Mouse (Mus musculus): ENCODE results near the gene Pgp. TPM values are rescaled to one million over a fixed set of nuclear protein-coding genes. Genes with fewer than 3 reads are reported as not detected.
A peak's percentile ranks its signal among the peaks of the same experiment; 100 is the strongest.
"Not testable (repeated sequence)": the region's sequence is repeated elsewhere in the genome, so short reads cannot be mapped to it uniquely, and the experiment has no call there.

Pgp gene
- total RNA-seq, 4 experiments from 2014 or later, result 55.1 to 60.3 (median 60.2) TPM

DNA sequence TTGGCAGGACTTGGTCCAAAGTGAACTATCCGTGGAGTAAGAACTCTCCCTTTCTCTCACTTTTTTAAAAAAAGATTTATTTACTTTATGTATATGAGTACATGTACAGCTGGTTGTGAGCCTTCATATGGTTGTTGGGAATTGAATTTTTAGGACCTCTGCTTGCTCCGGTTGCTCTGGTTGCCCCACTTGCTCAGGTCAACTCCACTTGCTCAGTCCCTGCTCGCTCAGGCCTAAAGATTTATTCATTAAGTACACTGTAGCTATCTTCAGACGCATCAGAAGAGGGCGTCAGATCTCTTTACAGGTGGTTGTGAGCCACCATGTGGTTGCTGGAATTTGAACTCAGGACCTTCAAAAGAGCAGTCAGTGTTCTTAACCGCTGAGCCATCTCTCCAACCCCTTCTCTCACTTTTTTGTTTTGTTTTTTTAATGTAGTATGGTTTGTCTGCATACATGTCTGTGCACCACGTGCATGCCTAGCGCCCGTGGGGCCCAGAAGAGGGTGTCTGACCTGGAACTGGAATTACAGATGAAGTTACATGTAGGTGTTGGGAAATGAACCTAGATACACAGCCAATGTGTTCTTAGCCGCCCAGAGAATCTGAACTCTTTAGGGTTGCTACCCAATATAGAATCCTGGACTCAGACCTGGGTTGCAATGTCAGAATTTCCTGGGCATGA lies 14.5 kb upstream of the Pgp start:
- not testable (repeated sequence) for DNase-seq (ENCODE audit: low spot score in 2 of 2)

DNA sequence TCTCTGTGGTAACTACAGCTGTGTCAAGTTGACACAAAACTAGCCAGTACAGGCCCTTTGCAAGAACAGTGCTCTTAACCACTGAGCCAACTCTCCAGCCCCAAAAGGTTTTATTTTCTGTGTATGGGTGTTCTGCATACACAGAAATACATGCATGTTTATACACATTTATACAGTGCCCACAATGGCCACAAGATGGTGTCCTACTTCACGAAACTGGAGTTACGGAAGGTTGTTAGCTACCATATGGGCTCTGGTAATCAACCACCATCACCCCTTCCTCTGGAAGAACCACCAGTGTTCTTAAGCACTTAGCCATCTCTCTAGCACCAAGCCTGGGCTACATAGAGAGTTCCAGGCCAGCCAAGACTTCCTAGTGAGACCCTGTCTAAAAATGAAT lies 8.6 kb upstream of the Pgp start:
- no peak for DNase-seq (ENCODE audit: low spot score in 2 of 2)

DNA sequence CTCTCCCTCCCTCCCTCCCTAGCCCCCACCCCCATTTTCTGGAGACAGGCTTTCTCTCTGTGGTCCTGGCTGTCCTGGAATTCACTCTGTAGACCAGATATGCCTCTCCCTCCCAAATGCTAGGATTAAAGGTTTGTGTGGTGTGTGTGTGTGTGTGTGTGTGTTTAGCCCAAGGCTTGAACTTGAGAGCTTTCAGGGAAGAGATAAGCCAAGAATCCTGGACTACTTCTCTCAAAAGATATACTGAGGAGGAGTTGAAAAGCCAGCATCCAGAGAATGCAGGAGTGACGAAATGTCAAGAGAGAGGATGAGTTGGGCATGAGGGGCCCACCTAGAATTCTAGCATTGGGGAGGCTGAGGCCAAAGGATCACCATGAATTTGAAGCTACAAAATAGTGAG lies 7.3 kb upstream of the Pgp start:
- no peak for DNase-seq (ENCODE audit: low spot score in 2 of 2)

DNA sequence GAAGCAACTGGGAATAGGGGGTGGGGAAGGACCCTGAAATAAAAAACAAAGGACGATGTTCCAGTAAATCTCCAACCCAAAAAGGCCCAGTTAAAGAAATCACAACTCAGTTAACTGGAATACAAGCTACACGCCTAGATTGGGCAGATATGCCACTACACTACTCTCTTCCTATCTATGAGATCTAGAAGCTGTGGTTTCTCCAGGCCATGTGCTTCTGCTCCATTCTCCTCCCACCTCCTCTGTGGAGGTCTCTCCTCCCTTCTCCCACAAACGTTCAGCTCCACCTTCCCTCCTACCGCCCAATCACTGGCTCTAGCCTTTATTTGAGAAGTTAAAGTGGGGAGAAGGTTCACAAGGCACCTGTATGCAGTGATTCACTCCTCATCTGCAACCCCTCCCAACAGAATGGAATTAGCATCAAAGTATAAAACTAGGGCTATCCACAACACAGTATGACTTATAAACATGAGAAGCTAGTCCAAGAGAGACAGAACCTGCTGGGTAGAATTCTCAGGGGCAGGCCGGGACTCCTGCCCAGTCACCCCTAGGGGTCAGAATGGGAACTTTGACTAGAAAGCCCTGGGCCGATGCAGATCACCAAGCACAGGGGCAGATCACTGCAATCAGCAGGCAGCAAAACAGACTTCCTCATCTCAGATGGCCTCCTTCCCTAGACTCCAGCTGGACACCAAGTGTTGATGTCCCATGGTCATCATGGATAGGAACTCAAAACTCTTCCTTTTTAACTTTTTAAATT lies 6.6 kb upstream of the Pgp start:
- no peak for DNase-seq (ENCODE audit: low spot score in 2 of 2)

DNA sequence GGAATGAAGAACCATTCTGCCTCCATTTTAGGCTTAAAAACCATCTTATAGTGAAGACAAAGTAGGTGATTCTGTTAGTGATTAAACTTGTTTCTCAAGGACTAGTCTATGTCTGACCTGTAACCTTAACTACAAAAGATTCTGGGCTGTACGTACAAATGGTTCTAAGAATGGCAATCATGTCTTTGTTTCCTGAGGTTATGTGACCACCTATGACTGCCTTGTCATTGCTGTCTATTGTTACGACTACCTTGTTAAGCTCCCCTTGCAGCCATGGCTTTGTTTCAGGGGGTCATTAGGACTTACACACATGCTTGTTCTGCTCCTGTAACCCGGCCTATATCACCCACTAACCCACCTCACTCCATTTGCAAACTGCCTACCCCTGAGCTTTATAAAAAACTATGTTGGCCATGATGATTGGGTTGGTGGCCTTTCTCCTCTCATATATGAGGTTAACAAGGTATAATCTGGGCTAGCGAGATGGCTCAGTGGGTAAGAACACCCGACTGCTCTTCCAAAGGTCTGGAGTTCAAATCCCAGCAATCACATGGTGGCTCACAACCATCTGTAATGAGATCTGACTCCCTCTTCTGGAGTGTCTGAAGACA lies 1.5 kb upstream of the Pgp start:
- DNase-seq (ENCODE audit: low spot score in 2 of 2), result no peak

DNA sequence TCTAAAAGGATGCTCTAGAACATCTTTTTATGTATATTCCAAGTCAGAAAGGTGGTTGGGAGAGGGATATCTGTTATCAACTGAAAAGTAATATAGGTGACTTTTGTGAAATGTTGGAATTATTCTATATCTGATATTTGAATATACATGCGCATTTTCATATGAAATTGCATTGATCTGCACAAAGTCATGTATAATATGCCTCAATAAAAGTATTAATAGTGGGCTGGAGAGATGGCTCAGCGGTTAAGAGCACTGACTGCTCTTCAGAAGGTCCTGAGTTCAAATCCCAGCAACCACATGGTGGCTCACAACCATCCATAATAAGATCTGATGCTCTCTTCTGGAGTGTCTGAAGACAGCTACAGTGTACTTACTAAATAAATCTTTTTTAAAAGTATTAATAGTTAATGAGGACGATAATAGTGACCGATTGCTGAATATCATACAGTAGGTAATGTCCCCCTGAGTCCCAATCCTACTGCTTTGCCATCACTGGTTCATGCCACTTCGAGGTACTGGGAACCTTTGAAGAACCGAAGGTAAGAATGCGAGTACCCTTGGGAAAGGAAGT lies 769 bp upstream of the Pgp start:
- no peak for DNase-seq (ENCODE audit: low spot score in 2 of 2)

DNA sequence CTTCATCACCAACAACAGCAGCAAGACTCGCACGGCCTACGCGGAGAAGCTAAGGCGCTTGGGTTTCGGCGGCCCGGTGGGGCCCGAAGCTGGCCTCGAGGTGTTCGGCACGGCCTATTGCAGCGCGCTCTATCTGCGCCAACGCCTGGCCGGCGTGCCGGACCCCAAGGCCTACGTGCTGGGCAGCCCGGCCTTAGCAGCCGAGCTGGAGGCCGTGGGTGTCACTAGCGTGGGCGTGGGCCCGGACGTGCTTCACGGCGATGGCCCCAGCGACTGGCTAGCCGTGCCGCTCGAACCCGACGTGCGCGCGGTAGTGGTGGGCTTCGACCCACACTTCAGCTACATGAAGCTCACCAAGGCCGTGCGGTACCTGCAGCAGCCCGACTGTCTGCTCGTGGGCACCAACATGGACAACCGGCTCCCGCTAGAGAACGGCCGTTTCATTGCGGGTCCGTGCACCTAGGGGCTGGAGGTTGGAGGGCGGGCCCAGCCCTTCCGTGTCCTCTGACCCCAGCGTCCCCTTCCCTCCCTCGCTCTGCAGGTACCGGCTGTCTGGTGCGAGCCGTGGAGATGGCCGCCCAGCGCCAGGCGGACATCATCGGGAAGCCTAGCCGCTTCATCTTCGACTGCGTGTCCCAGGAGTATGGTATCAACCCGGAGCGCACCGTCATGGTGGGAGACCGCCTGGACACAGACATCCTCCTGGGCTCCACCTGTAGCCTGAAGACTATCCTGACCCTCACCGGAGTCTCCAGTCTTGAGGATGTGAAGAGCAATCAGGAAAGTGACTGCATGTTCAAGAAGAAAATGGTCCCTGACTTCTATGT lies 722 bp downstream of the Pgp start:
- peak in 1 of 2 experiments; percentile 42 for DNase-seq (ENCODE audit: low spot score in 2 of 2)

DNA sequence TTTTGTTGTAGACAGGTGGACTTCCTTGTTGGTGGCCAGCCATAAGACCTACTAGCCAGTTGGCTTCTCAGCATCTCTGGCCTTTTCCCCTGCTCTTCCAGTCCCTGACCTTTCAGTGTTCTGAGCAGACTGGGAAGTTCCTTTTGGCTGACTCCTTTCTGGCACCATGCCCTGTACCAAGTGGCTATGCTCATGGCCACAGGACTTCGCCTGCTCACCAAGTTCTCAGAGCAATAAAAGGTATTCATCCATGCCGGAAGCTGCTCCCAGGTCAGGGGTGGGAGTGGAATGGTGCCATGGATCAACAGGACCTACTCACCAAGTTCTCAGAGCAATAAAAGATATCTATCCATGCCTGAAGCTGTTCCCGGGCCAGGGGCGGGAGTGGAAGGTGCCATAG lies 2.3 kb downstream of the Pgp start:
- DNase-seq (ENCODE audit: low spot score in 2 of 2), result peak; percentile 52 to 69

DNA sequence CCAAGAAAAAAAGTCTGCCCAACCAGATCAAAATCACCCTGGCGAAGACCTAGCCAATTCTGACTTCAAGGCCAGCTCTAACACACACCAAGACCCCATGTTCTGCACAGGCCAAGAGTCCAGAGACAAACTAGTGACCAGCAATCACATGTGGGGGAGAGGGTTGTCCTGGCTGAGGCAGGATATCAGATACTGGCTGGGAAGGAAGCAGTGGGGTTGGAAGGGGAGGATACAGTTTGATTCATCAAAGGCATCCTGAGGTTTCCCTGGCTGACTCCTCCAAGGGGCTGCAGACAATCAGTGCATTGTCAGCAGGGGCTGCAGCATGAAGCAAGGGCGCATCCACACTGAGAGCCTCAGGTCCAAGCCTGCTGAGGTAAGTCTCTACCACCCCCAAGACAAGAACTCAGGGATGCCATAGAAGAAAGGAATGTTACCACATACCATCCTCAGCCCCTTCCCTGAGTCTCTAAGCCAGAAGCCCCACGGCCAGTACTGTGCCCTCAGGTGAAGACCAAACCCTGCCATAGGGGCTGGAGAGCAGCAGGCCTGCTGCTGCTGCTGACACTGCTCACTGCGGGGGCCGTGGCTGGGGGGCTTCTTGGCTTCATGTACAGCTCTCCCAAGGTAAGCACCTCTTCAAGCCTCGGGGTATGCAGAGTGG lies 3.6 kb downstream of the Pgp start, which contains the start of gene Bricd5:
Gene Bricd5, plus strand, starts transcription at position 273 of the 664 bp plus-strand sequence.
- DNase-seq (ENCODE audit: low spot score in 2 of 2), result no peak

DNA sequence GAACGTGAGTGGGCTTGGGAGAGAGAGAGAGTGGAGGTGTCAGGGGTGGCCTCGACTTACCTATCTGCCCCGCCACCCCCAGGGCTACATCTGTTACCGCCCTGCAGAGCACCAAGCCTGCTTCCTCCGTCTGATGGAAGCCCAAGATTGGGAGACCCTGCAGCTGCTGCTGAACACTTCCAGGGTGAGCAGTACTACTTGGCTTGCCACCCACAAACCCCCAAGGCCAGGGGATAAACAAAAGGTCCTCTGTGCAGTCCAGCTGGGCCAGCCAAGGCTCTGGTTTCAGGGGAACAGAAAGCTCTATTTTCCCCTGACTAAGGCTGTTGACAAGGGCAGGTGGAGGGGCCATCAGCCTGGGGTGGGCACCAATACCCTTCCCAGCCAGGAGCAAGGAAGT lies 4.4 kb downstream of the Pgp start:
- no peak for DNase-seq (ENCODE audit: low spot score in 2 of 2)

DNA sequence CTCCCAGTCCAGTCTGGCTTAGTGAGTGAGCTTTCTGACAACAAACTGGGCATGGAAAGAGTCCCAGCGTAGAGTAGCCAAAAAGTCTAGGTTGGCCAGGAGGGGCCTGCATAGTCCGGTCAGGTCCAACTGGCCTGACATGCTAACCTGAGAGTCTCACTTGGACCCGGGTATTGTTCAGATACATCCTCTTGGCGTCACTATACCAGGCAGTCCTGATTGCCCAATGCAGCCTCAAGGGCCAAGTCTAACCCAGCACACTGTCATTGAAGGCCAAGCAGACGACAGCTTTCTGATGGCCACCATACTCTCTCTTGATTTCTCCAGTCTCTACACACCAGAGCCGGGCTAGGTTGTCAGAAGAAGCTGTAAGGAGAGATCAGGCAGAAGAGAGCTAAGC lies 5.4 kb downstream of the Pgp start:
- DNase-seq (ENCODE audit: low spot score in 2 of 2), result no peak

DNA sequence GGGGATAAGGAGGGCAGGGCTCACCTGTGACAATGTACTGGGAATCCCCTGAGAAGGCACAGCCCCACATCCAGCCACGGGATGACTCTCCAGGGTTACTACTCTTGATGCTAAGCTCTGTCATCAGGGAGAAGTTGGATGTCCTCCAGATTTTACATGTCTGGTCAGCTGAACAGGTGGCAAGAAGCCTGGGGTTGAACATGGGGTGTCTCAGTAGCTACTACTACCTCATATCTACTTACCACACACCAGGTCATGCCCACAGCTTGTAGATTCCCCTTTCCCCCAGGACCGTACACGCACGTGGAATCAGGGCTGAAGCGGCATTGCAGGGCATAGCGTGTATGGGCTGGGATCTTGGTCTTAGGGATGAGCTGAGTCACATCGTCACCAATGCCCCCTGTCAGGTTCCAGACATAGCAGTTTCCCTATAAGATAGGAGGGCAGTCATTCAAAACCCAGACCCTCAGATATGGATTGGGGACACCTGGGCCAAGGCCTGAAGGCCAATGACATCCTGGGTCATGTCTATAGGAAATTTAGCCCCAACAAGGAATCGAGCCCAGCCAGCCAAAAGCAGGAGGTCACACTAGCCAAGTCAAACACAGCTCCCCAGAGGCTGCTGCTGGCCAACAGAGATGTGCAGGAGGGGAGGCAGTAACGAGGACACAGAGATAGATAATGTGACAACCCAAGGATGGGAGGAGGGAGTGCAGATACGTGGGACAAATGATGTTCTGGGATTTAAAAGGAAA lies 6.0 kb downstream of the Pgp start:
- no peak for DNase-seq (ENCODE audit: low spot score in 2 of 2)

DNA sequence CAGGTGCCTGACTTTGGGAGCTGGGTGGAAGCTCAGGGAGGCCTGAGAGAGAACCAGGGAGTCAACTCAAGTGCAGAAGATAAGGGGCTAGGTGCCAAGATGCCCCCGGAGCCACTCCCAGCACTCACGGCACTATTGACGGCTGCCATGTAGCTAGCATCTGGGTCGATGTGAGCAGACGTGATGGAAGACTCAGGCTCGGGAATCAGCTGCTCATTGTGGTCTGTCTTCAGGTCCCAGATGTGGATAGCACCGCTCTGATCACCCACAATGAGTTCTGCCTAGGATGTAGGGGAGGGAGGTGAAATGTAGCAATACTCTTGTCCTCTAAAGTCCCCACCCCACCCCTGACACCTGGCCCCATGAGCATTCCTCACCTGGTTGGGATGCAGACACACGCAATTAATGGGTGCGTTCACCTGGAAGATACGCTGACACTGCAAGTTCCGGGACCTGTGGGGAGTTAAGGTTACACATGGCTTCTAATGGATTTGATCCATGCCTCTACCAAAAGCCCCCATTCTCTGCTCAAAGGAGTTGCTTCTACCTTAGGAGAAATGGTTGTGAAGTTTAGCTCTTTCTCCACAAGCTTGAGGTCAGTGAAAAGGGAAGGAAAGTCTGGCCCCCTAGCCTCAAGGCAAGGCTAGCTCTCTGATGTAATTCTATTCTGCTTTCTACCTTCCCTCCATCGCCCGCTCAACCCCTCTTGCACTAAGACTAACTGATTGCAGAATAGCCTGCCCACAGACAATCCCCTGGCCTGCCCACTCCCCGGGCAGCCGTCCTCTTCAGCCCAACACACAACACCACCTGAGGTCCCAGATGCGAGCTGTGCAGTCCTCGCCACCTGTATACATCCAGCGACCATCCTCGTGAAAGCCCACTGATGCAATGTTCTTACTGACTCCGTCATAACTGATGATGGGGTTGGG lies 7.1 kb downstream of the Pgp start:
- no peak for DNase-seq (ENCODE audit: low spot score in 2 of 2)

DNA sequence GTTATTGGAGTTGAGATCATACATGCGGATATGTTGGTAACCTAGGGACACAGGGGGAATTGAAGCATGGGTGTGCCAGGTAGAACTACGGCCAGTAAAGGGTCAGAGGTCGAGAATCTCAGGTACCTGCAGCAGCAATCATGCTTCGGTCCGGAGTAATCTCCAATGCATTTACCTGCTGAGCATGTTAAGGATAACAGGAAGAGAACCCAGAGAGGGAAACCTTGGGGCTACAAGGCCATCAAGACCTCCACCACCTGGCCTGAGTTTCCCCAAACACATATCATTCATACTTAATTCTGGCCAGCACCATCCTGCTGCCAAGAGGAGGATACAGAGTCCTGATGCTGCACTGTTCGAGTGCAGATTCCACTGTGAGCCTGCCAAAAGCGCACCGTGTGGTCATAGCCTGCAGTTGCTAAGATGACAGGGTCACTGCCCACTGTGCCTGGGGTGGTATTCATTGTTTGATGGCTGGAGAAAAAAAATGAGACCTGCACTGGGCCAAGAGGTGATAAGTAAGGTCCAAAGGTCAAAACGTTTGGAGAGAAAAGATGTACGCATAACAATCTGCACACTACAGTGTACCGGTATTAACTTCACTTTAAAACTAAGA lies 7.9 kb downstream of the Pgp start:
- DNase-seq (ENCODE audit: low spot score in 2 of 2), result no peak

DNA sequence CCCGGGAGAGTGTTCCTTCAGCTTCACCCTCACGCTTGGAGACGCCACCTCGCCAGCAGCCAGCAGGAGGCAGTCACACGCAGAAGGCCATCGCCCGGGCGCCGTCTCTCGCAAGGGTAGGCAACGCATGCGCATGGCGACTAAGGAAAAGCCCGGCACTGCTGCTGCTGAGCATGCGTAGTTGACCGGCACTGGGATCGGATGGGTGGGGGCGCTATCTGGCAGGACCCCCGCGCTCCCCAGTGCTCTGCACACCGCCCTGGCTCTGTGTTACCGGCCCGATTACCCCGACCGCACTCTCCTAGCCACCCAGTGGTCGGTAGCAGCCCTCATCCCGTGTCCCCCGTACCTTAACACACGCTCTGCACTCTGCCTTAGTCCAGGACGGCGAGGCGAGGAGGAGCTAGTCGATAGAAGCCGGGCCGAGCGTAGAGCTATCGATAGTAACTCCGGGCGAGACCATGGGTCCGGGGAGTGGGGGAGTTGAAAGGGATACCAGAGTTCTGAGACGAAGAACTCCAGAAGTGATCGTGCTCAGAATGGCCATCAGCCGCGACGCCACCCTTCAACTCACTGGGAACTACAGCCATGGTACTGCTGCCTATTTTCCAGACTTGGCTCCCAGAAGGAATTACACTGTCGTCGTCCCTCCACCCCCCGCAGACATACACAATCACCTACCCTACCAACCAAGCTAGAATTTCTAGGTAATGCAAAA lies 8.6 kb downstream of the Pgp start, which contains the start of gene Mlst8:
Gene Mlst8, minus strand, starts transcription at position 416 of the 718 bp plus-strand sequence.
- peak; percentile 94 to 96 for DNase-seq (ENCODE audit: low spot score in 2 of 2)

DNA sequence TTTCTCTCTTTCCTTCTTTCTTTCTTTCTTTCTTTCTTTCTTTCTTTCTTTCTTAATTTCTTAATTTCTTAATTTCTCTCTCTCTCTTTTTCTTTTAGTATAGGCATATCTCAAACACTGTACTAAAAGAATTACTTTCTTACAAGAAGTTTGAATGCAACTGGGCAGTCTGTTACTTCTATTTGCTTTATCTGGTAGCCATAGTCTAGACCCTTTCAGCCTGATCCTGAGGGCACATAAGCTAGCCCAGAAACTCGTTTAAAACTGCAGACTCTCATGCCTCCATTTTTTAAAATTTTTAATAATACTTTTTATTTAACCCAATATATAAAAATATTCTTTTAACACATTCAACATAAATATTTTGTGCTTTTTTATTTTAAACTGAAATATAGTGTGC lies 9.2 kb downstream of the Pgp start:
- no peak for DNase-seq (ENCODE audit: low spot score in 2 of 2)

DNA sequence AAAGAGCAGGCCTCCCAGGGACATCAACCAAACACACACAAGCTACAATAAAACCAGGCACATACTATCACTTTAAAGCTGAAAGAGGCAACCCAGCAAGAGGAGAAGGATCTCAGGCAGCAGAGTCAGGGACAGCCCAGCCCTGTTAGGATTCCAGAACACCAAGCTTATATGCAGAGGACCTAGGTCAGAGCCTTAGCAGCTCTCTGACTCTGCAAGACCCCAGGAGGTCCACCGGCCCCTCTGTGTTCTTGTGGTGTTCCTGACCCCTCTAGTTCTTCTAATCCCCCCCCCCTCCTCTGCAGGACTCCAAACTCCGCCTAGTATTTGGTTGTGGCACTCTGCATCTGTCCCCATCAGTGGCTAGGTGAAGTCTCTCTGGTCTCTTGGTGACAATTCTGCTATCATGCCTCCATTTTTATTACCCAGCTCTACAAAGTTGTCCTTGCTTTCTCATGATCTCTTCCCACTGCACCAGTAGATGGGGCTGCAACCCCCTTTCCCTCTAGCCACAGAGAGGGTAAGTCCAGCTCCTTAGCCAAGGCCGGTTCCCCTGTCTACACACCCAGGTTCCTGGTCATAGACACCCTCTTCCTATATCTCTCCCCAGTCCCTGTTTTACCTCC lies 10.1 kb downstream of the Pgp start:
- DNase-seq (ENCODE audit: low spot score in 2 of 2), result no peak

All from gastrocnemius, adult 8-10 months (tissue).